In the genomic region with DNA sequence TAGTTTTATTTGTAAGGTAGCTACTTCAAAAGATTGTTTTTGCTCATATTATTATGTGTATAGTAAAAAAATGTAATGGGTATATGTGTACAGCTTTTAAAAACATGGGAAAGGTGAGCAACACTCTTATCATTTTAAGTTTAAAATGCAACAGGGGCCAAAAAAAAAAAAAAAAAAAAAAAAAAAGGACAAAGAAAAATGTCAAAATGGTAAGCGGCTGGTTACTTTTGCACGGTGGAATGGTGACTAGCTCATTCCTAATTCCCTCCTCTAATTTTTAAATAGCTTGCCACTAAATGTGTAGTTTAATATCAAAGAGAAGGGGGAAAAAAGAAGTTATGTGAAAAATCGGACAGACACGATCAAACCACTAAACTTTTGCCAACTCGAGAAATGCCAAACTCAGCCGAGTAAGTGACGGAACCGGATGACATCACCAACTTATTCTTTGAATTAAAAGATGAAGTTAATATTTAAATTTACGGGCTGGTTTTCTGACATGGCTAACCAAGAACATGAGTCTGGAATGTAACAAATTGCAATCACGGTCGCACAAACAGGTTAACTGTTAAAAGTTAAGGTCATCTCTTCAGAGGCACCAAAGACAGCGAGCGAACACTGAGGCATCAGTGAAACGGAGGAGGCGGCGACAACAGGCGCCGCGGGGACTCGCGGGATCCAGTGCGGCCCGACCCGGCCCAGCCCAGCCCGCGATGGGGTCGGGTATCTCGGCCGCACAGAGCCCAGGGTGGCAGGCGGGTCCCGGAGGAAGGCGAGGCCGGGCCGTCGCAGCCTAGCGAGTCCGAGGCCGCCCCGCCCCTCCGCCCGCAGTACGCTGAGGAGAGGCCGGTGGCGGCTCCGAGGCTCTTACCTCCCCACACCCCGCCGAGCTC, we compare ENCODE assay signal across 7 mouse cellular contexts. TPM values are rescaled to one million over a fixed set of nuclear protein-coding genes. Genes with fewer than 3 reads are reported as not detected.
DNase-seq lines count a peak whose midpoint lies in the region; ATAC-seq and TF ChIP-seq lines count a peak whose summit lies in the region.

No protein-coding gene starts in this region.

- H3K27me3 ChIP-seq in testis, adult 2 months (ENCODE audit: control insufficient read depth, insufficient read depth, low read length) = no peaks in the 10 kb centered on the region
- no peaks in the 10 kb centered on the region for H3K27me3 ChIP-seq in embryonic facial prominence, embryonic 14.5 days (replicated peaks; ENCODE audit: control insufficient read depth, insufficient read depth, low read length)
- no peaks in the 10 kb centered on the region for H3K27me3 ChIP-seq in limb, embryonic 10.5 days (ENCODE audit: low read depth, poor library complexity, severe bottlenecking)

- no peak; the same call in 1 of the 2 replicates for ATAC-seq in embryonic facial prominence, embryonic 14.5 days (ENCODE audit: low read depth)

- peak overlapping the region; percentile 90 for H3K27ac ChIP-seq in testis, adult 2 months (ENCODE audit: control insufficient read depth, insufficient read depth, low read depth, low read length)
- peak overlapping the region; percentile 84 for H3K27ac ChIP-seq in embryonic facial prominence, embryonic 14.5 days (replicated peaks; ENCODE audit: low read depth, low read length)
- H3K27ac ChIP-seq in limb, embryonic 10.5 days = peak overlapping the region; percentile 95
- H3K27ac ChIP-seq in olfactory bulb, adult 2 months (ENCODE audit: insufficient read depth, low read depth, low read length) = peak overlapping the region; percentile 84

- peak overlapping the region; percentile 69 for H3K4me2 ChIP-seq in embryonic facial prominence, embryonic 14.5 days (ENCODE audit: low read depth, low read length)

- 3% methylated on average over 24 of the region's 47 CpGs for WGBS in embryonic facial prominence, embryonic 14.5 days
- WGBS in limb, embryonic 10.5 days = 4% methylated on average over 45 of the region's 47 CpGs
- WGBS in olfactory bulb, adult 2 months = 2% methylated on average over 47 of the region's 47 CpGs

- peak overlapping the region; percentile 96 for H3K4me3 ChIP-seq in testis, adult 2 months (ENCODE audit: control insufficient read depth, low read depth, low read length)
- H3K4me3 ChIP-seq in embryonic facial prominence, embryonic 14.5 days (ENCODE audit: low read depth, low read length) = peak overlapping the region; percentile 62
- H3K4me3 ChIP-seq in limb, embryonic 10.5 days = peak overlapping the region; percentile 77
- peak overlapping the region; percentile 71 for H3K4me3 ChIP-seq in olfactory bulb, adult 2 months (ENCODE audit: insufficient read depth, low read depth, low read length)

- no peaks in the 10 kb centered on the region for H3K36me3 ChIP-seq in testis, adult 2 months (ENCODE audit: control insufficient read depth, insufficient read depth, low read length)
- no peaks in the 10 kb centered on the region for H3K36me3 ChIP-seq in embryonic facial prominence, embryonic 14.5 days (ENCODE audit: control insufficient read depth, insufficient read depth, low read length)
- H3K36me3 ChIP-seq in limb, embryonic 10.5 days = no peaks in the 10 kb centered on the region

- no peaks in the 10 kb centered on the region; the same call in 1 of the 2 replicates for H3K4me1 ChIP-seq in testis, adult 2 months (ENCODE audit: control insufficient read depth, insufficient read depth, low read length)
- H3K4me1 ChIP-seq in embryonic facial prominence, embryonic 14.5 days (ENCODE audit: control insufficient read depth, insufficient read depth, low read length) = peaks cover 7% of the 10 kb centered on the region; the same call in 1 of the 2 replicates
- peaks cover 7% of the 10 kb centered on the region for H3K4me1 ChIP-seq in limb, embryonic 10.5 days
- H3K4me1 ChIP-seq in olfactory bulb, adult 2 months (ENCODE audit: control insufficient read depth, insufficient read depth, low read length) = no peaks in the 10 kb centered on the region

- TF ChIP-seq POLR2A in testis, adult 2 months (IDR thresholded peaks at IDR 0.05; ENCODE audit: control insufficient read depth, low read depth, low read length) = no peak
- TF ChIP-seq POLR2A in olfactory bulb, adult 2 months (IDR thresholded peaks at IDR 0.05; ENCODE audit: insufficient read depth, low read depth, low read length) = no peak

- no peaks in the 10 kb centered on the region for H3K9me3 ChIP-seq in embryonic facial prominence, embryonic 14.5 days (ENCODE audit: control insufficient read depth, low read length)
- H3K9me3 ChIP-seq in limb, embryonic 10.5 days (replicated peaks) = no peaks in the 10 kb centered on the region

- H3K9ac ChIP-seq in embryonic facial prominence, embryonic 14.5 days (ENCODE audit: low read depth, low read length) = peak overlapping the region; percentile 92

- no peak for DNase-seq in testis, postnatal 10 days (ENCODE audit: low spot score)
- peak; percentile 67 for DNase-seq in embryonic facial prominence, embryonic 14.5 days (ENCODE audit: low spot score)
- no peak for DNase-seq in limb, embryonic 10.5 days (ENCODE audit: low spot score)
- DNase-seq in urinary bladder, postnatal 36 days (ENCODE audit: low spot score in 2 of 2) = no peak
- DNase-seq in kidney, postnatal 25 days = no peak

- TF ChIP-seq CTCF in testis, adult 2 months (IDR thresholded peaks at IDR 0.05; ENCODE audit: control insufficient read depth, insufficient read depth, insufficient replicate concordance, low read depth, low read length) = no peak
- TF ChIP-seq CTCF in olfactory bulb, adult 2 months (IDR thresholded peaks at IDR 0.05; ENCODE audit: insufficient read depth, low read depth, low read length) = no peak

RNA-seq across cellular contexts. Expression of a gene that starts 0.6 kb away (rescaled TPM):
- polyA plus RNA-seq in testis, adult 2 months (2012; rRNA removed) = 4.2 and 5.2 TPM in 2 replicates
- 14.1 and 15.3 TPM in 2 replicates for polyA plus RNA-seq in embryonic facial prominence, embryonic 14.5 days (2014; fragmentation: Nextera tagmentation; extraction: Ambion mirVana)
- 9.8 and 12.5 TPM in 2 replicates for polyA plus RNA-seq in limb, embryonic 10.5 days (2016; fragmentation: Nextera tagmentation; extraction: Ambion mirVana)
- polyA plus RNA-seq in olfactory bulb, adult 2 months (2012; ENCODE audit: insufficient read depth, insufficient read length, low replicate concordance, missing spikeins) = not detected in 2 replicates

RNA-seq across cellular contexts. Expression of a gene that starts 45.9 kb away (rescaled TPM):
- 896 and 1,040 TPM in 2 replicates for polyA plus RNA-seq in testis, adult 2 months (2012; rRNA removed)
- polyA plus RNA-seq in embryonic facial prominence, embryonic 14.5 days (2014; fragmentation: Nextera tagmentation; extraction: Ambion mirVana) = not detected in 2 replicates
- not detected in 2 replicates for polyA plus RNA-seq in limb, embryonic 10.5 days (2016; fragmentation: Nextera tagmentation; extraction: Ambion mirVana)
- polyA plus RNA-seq in olfactory bulb, adult 2 months (2012; ENCODE audit: insufficient read depth, insufficient read length, low replicate concordance, missing spikeins) = not detected in 2 replicates

RNA-seq across cellular contexts. Expression of a gene that starts 46.3 kb away (rescaled TPM):
- 10.5 and 11.3 TPM in 2 replicates for polyA plus RNA-seq in testis, adult 2 months (2012; rRNA removed)
- 0.24 TPM in 1 of 2 replicates, not detected in the other for polyA plus RNA-seq in embryonic facial prominence, embryonic 14.5 days (2014; fragmentation: Nextera tagmentation; extraction: Ambion mirVana)
- 0.13 TPM in 1 of 2 replicates, not detected in the other for polyA plus RNA-seq in limb, embryonic 10.5 days (2016; fragmentation: Nextera tagmentation; extraction: Ambion mirVana)
- polyA plus RNA-seq in olfactory bulb, adult 2 months (2012; ENCODE audit: insufficient read depth, insufficient read length, low replicate concordance, missing spikeins) = not detected in 2 replicates

Comparison
In these comparisons a context has a peak if more than half of its experiments do, and no peak if none do; other contexts are left out.
1. RNA of a gene that starts 45.9 kb away (polyA plus RNA-seq): 896 to 1,040 TPM in testis, adult 2 months; not detected in embryonic facial prominence, embryonic 14.5 days, not detected in limb, embryonic 10.5 days and not detected in olfactory bulb, adult 2 months; every median in the first group is over 100 times any median in the second.
2. Peak in every context shown above with its lines, with median percentiles within 50 percentile points of each other: H3K27ac ChIP-seq and H3K4me3 ChIP-seq.